Mouse (Mus musculus) erythroblast, embryonic 14.5 days (primary cell): Measurements from ENCODE around the gene Gfi1b. TPM values are rescaled to one million over a fixed set of nuclear protein-coding genes. Genes with fewer than 3 reads are reported as not detected.

Source experiments
- H3K27me3 ChIP-seq: 2 replicates; pipeline ENCODE4 v1.6.1; 2012; ENCODE audit warnings: inconsistent platforms; ENCODE audit not compliant: control insufficient read depth
- H3K36me3 ChIP-seq: 2 replicates; pipeline ENCODE4 v1.6.1; 2012; ENCODE audit warnings: mild to moderate bottlenecking, inconsistent platforms; ENCODE audit not compliant: control insufficient read depth
- H3K4me1 ChIP-seq: 2 replicates; pipeline ENCODE4 v1.6.1; 2012; ENCODE audit warnings: inconsistent platforms; ENCODE audit not compliant: control insufficient read depth
- H3K4me3 ChIP-seq: replicated peaks from 2 replicates; pipeline ENCODE3; 2012; ENCODE audit warnings: moderate library complexity, mild to moderate bottlenecking, inconsistent platforms
- H3K9me3 ChIP-seq: 2 replicates; pipeline ENCODE4 v1.6.1; 2012; ENCODE audit warnings: low read length, inconsistent platforms, mixed read lengths; ENCODE audit not compliant: control insufficient read depth
- GATA1 ChIP-seq: IDR thresholded peaks from 2 replicates; pipeline ENCODE4 v1.6.1; 2012; ENCODE audit warnings: low read length, inconsistent platforms, mixed read lengths
- TAL1 ChIP-seq: IDR thresholded peaks from 3 replicates; pipeline ENCODE4 v1.6.1; 2012; ENCODE audit warnings: low read length, inconsistent platforms, mixed read lengths
- polyA plus RNA-seq: library from polyadenylated mRNA; stranded (reverse); fragments of >175 nt; gene quantifications from 2 replicates; pipeline ENCODE4 v1.2.3, GENCODE M21; 2012

Gfi1b gene
- polyA plus RNA-seq, 1 experiment: 35.4 TPM

- Histone ChIP-seq H3K4me3 (peak overlapping the region; percentile 92), H3K27me3 (peaks cover 2% of the 10 kb centered on the region; the same call in 1 of the 2 replicates), H3K9me3 (peaks cover 3% of the 10 kb centered on the region; the same call in 1 of the 2 replicates), H3K4me1 (peaks cover 86% of the 10 kb centered on the region), H3K36me3 (peaks cover 95% of the 10 kb centered on the region)
- TF ChIP-seq GATA1 (peak; percentile 79), TAL1 (peak; percentile 55; the same call in 2 of the 3 replicates)
These were observed 4.9 kb downstream of the Gfi1b start for GRCm38 (mm10) chr2:28616874-28617273.

- H3K4me1 ChIP-seq: peaks cover 87% of the 10 kb centered on the region
- H3K27me3 ChIP-seq: peaks cover 2% of the 10 kb centered on the region; the same call in 1 of the 2 replicates
- H3K4me3 ChIP-seq: peak overlapping the region; percentile 92
- peaks cover 97% of the 10 kb centered on the region for H3K36me3 ChIP-seq
- no peak for TF ChIP-seq TAL1
- TF ChIP-seq GATA1: no peak
- H3K9me3 ChIP-seq: peaks cover 3% of the 10 kb centered on the region; the same call in 1 of the 2 replicates
These were observed 5.4 kb downstream of the Gfi1b start for GRCm38 (mm10) chr2:28616358-28616757.

GRCm38 (mm10) chr2:28613599-28613998 lies 8.2 kb downstream of the Gfi1b start:
- peaks cover 3% of the 10 kb centered on the region; the same call in 1 of the 2 replicates for H3K9me3 ChIP-seq
- H3K4me3 ChIP-seq: no peak overlapping the region
- H3K4me1 ChIP-seq: peaks cover 99% of the 10 kb centered on the region
- H3K27me3 ChIP-seq: peaks cover 2% of the 10 kb centered on the region; the same call in 1 of the 2 replicates
- TF ChIP-seq GATA1 (no peak), TAL1 (no peak)
- H3K36me3 ChIP-seq: peaks cover 100% of the 10 kb centered on the region

GRCm38 (mm10) chr2:28612436-28613063 lies 9.2 kb downstream of the Gfi1b start:
- Histone ChIP-seq H3K4me1 (peaks cover 99% of the 10 kb centered on the region), H3K4me3 (no peak overlapping the region), H3K27me3 (peaks cover 2% of the 10 kb centered on the region; the same call in 1 of the 2 replicates), H3K9me3 (peaks cover 3% of the 10 kb centered on the region; the same call in 1 of the 2 replicates), H3K36me3 (peaks cover 100% of the 10 kb centered on the region)
- TF ChIP-seq GATA1 (no peak), TAL1 (no peak)

DNA sequence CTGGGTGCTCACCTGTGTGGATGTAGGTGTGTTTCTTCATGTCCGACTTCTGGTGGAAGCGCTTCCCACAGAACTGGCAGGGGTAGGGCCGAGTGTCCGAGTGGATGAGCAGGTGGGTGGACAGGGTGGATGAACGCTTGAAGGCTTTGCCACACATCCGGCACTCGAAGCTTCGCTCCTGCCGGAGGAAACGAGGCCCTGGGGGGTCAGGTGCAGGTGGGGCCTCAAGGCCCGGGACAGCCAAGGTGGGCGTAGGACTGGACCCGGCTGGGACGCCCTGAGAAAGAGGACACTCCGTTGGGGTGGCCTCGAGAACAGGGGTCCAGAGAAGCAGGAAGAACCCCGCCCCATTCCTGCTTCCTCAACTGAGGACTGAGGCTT lies 10.4 kb downstream of the Gfi1b start:
- peaks cover 2% of the 10 kb centered on the region; the same call in 1 of the 2 replicates for H3K27me3 ChIP-seq
- H3K9me3 ChIP-seq: peaks cover 3% of the 10 kb centered on the region; the same call in 1 of the 2 replicates
- H3K4me1 ChIP-seq: peaks cover 99% of the 10 kb centered on the region
- H3K4me3 ChIP-seq: no peak overlapping the region
- H3K36me3 ChIP-seq: peaks cover 99% of the 10 kb centered on the region
- TF ChIP-seq TAL1 (no peak), GATA1 (no peak)

GRCm38 (mm10) chr2:28610716-28611406 lies 10.9 kb downstream of the Gfi1b start:
- TF ChIP-seq GATA1 (no peak), TAL1 (no peak)
- Histone ChIP-seq H3K36me3 (peaks cover 99% of the 10 kb centered on the region), H3K4me1 (peaks cover 99% of the 10 kb centered on the region), H3K4me3 (no peak overlapping the region), H3K27me3 (peaks cover 2% of the 10 kb centered on the region; the same call in 1 of the 2 replicates), H3K9me3 (peaks cover 3% of the 10 kb centered on the region; the same call in 1 of the 2 replicates)

GRCm38 (mm10) chr2:28609851-28610250 lies 11.9 kb downstream of the Gfi1b start:
- peaks cover 93% of the 10 kb centered on the region for H3K36me3 ChIP-seq
- no peak for TF ChIP-seq TAL1
- H3K4me1 ChIP-seq: peaks cover 92% of the 10 kb centered on the region
- peaks cover 2% of the 10 kb centered on the region; the same call in 1 of the 2 replicates for H3K27me3 ChIP-seq
- H3K9me3 ChIP-seq: peaks cover 5% of the 10 kb centered on the region
- no peak overlapping the region for H3K4me3 ChIP-seq

- Histone ChIP-seq H3K36me3 (peaks cover 78% of the 10 kb centered on the region), H3K27me3 (no peaks in the 10 kb centered on the region; the same call in 1 of the 2 replicates), H3K4me1 (peaks cover 88% of the 10 kb centered on the region), H3K9me3 (peaks cover 6% of the 10 kb centered on the region), H3K4me3 (peak overlapping the region; percentile 19)
- TF ChIP-seq TAL1: no peak
- no peak for TF ChIP-seq GATA1
These were observed 14.2 kb downstream of the Gfi1b start for GRCm38 (mm10) chr2:28607341-28608165.
